Mouse (Mus musculus): ENCODE results near the gene Onecut1.

Gene Onecut1

DNA sequence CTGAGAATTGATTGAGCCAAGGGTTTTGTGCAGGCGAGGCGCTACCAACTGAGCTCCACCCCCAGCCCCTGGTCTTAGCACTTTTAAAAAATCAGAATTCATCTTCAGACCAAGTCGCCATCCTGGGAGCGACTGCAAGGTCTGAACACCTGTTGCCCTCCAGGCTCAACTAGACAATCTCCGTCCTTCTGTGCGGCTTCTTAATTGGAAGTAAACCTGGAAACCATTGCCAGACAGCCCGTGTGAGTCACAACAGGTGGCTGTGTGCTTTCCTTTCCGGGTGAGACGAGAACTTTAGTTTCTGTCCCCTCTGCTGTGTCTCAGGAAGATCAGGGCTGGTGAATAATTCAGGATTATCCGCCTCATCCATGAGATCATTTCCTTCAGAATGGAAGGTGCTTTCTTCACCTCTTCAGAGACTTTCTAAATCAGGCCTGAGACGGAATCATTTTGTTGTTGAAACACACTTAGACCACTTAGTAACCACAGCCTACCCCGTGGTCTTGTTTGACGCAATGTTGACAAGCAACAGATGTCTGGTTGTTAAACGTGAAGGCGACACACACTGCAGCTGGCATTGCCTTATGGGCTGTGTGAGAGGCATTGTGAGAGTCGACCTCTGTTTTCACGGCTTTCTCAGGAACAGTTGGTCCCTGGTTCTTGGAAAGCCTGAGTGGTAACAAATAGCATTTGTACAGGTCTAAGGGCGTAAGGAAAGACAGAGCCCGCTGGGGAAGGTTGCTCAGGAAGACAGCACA lies 51.1 kb downstream of the Onecut1 start:
- DNase-seq, result no peak

GRCm38 (mm10) chr9:74915611-74916010 lies 53.9 kb downstream of the Onecut1 start:
- DNase-seq, result no peak

- no peak for DNase-seq
Measured at GRCm38 (mm10) chr9:74920450-74920849, 58.7 kb downstream of the Onecut1 start.

DNA sequence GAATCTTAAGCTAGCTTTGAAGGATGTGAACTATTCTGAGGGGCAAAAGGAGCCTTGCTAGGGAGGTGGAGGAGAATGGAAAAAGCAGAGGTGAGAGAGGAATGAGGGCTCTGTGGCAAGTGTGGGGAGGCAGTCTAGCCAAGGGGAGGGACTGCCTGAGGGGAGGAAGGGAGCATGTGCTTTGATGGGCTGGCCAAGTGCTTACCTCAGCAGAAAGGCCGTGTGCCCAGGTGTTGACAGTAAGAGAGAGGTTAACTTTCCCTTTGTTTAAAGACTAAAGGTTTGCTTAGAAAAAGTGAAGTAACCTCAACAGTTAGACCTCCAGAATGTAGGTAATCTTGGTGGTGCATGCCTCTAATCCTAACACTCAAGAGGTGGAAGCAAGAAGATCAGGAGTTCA lies 59.7 kb downstream of the Onecut1 start:
- no peak for DNase-seq

DNA sequence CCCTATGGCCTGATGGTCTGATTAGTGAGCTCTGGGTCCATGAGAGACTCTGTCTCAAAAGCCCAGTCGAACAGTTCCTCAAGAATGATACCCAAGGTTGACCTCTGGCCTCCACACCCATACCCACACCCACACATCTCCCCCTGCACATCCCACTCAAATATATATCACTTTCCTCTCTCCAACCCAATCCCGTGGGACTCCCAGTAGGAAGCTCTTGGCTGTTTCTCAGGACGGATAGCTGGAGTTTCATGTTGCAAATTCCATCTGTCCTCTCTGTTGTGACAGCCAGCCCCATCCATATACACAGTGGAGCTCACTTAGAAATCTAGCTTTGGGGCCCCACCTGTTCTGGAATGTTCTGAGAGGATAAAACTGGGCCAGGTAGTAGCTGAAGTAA lies 61.2 kb downstream of the Onecut1 start:
- DNase-seq, result no peak

- DNase-seq, result no peak
Measured at GRCm38 (mm10) chr9:74923291-74923977, 61.7 kb downstream of the Onecut1 start.

DNA sequence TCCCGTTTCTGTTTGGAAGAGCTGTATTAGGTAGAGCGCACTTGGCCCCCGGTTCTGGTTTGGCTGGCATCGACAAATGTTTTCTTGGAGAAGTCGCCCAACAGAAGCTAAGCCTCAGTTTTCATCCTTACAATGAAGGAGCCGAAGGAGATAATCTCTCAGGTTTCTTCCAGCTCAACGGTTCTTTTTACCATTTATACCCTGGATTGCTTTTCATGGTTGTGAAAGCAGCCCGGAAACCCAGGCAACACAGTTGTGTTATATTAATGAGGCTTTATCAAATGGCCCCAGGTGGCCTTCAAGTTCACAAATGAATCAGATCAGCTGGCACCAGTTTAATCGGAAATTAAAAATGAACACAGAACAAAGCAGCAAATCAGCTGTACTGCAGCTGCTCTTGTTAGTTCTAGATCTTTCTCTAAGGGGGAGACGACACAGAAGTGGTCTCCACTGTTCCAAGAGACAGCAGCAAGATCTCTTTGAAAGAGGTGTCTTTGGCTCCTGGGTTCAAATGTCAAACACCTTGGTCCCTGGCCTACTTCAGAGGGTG lies 63.6 kb downstream of the Onecut1 start:
- DNase-seq, result no peak

DNA sequence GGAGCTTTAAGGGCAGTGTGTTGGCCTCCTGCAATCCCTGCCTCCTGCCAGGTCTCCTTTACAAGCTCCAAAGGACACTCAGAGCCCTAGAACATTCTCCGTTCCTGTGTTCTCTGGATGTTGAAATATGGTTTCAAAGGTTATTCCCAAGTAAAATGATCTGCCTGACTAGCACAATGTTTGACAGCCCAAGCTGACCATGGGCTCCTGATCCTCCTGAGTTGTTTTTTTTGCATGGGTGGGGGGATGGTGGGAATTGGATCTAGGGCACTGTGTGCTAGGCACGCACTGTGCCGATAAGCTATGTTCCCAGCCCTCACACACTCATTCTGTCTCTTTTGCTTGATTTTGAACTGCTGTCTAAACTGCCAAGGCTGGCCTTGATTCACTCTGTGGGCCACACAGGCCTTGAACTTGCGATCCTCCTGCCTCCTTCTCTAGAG lies 68.3 kb downstream of the Onecut1 start:
- no peak for DNase-seq

GRCm38 (mm10) chr9:74930653-74931052 lies 68.9 kb downstream of the Onecut1 start:
- no peak for DNase-seq

- no peak for DNase-seq
Measured at GRCm38 (mm10) chr9:74935289-74935688, 73.6 kb downstream of the Onecut1 start.

- DNase-seq, result no peak
Measured at GRCm38 (mm10) chr9:74937761-74938160, 76.0 kb downstream of the Onecut1 start.

GRCm38 (mm10) chr9:74938670-74939534 lies 77.2 kb downstream of the Onecut1 start:
- DNase-seq, result no peak
